Mouse (Mus musculus): ENCODE results near the gene Ulk3.

The Ulk3 gene

DNA sequence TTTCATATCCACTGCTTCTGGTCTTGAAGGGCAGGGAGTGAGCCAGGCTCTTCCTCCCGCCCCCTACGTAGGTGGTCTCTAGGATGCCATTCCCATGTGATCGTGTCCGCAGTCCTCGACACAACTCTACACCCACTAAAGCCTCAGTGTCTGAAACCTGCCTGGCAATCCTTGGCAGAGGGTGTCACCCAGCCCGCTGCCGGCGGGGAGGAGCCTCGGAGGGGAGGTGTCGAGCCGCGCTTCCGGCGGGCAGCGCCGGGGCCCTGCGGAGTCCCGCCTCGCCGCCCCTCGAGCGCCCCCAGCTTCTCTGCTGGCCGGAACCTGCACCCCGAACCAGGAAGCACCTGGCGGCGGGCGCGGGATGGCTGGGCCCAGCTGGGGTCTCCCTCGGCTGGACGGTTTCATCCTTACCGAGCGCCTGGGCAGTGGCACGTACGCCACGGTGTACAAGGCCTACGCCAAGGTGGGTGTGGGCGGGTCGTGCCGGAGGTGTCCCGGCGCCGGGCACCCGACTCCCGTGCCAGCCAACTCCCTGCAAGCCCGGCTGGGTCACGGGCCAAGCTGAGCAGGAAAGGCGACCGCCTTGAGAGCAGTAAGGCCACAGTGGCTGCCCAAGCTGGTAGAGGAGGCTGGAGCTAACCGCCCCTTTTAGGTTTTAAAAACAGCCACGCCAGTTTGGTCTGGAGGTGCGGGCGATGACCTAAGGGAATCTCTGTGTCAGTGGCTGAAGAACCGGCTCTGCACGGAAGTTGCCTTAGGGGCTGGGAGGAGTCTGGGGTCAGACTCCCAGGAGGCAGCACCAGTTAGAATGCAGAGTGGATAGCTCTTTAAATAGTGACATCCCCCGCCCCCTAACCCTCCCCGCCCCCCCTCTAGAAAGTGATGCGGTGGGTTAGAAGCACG, at the start of gene Ulk3:
TSS of gene Ulk3 (plus strand) at position 229 of the 903 bp plus-strand sequence.
- DNase-seq (ENCODE audit: low spot score), result peak; percentile 77

- DNase-seq (ENCODE audit: low spot score), result no peak
Observed at GRCm38 (mm10) chr9:57539550-57539949, 49.7 kb upstream of the Ulk3 start.

- peak; percentile 87 for DNase-seq (ENCODE audit: low spot score)
Observed at GRCm38 (mm10) chr9:57541312-57541711, 47.9 kb upstream of the Ulk3 start.

DNA sequence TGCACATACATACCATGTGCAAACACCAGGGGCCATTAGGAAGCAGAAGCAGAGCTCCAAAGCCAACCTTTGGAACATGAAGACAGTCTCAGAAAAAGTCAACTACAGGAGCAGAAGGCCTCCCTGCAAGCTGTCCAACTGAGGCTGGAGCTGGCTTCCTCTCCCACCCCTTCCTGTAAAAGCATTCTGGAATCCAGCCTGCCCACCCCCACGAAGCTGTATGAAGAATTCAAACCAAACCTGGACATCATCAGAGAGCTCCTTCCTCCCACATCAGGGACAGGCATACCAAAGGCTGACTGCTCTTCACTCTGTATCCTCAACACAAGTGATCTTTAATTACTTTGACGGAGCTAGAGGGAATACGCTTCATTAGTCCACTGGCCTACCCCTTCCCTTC, 45.3 kb upstream of the Ulk3 start:
- DNase-seq (ENCODE audit: low spot score), result no peak

DNA sequence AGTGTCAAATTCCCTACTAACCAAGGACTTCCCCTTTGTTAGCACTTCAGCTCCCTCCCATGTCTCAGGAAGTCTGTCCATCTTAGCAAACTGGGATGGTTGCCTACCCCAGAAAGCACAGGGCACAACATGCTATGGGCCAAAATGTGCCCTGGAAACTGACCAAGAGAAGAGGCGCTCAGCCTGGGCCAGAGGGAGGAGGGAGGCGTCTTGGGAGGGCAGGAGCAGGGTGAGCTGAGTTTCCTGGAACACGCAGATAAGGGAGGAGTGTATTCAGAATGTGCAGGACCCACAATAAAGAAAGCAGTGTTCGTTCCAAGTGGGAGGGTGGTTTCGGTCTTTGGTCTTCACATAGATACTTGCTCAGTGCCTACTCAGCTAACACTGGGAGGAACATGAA, 42.0 kb upstream of the Ulk3 start:
- DNase-seq (ENCODE audit: low spot score), result no peak

- DNase-seq (ENCODE audit: low spot score), result no peak
Observed at GRCm38 (mm10) chr9:57547869-57548268, 41.4 kb upstream of the Ulk3 start.

GRCm38 (mm10) chr9:57549186-57549585, 40.1 kb upstream of the Ulk3 start:
- no peak for DNase-seq (ENCODE audit: low spot score)

GRCm38 (mm10) chr9:57550126-57550862, 39.0 kb upstream of the Ulk3 start:
- DNase-seq (ENCODE audit: low spot score), result no peak

GRCm38 (mm10) chr9:57552139-57552887, 36.9 kb upstream of the Ulk3 start, which contains the start of gene Mpi:
Gene Mpi, minus strand, starts transcription at chr9:57552763.
- DNase-seq (ENCODE audit: low spot score), result peak; percentile 80

- no peak for DNase-seq (ENCODE audit: low spot score)
Observed at GRCm38 (mm10) chr9:57553119-57553518, 36.1 kb upstream of the Ulk3 start.

GRCm38 (mm10) chr9:57554753-57555152, 34.5 kb upstream of the Ulk3 start:
- DNase-seq (ENCODE audit: low spot score), result no peak

GRCm38 (mm10) chr9:57557215-57557614, 32.0 kb upstream of the Ulk3 start:
- no peak for DNase-seq (ENCODE audit: low spot score)

GRCm38 (mm10) chr9:57558625-57559024, 30.6 kb upstream of the Ulk3 start:
- no peak for DNase-seq (ENCODE audit: low spot score)

DNA sequence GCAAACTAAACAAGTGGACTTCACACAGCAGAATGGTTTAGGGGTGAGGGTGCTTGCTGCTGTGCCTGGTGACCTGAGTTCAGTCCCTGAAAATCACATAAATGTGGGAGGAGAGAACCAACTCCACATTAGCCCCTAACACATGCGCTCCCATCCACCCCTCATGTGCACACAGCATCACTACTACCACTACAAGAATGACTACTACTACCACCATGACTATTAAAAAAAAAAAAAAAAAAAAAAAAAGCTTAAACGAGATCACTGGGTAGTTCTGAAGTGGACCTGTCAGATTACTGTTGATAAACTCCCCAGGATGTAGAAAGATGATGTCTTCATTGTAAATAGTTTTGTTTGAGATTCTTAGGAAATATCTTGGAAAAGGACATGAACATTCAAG, 29.7 kb upstream of the Ulk3 start:
- DNase-seq (ENCODE audit: low spot score), result no peak

DNA sequence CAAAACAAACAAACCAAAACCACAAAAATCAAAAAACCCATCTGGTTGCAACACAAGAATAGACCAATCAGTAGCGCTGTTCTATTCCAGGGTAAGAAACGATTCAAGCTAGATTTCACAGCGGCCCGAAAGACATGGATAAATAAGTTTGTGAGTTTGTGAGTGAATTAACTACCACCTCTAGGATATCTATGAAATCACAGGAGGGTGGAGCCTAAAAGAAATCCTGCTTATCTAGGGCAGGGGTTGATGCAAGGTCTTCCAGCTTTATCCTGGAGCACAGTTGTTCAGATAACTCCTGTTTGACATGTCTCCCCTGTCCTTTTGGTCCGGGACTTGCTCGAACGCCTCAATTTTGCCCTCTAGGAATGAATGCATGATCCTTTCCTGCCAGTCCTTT, 29.0 kb upstream of the Ulk3 start:
- DNase-seq (ENCODE audit: low spot score), result peak; percentile 25

- DNase-seq (ENCODE audit: low spot score), result peak; percentile 96
Observed at GRCm38 (mm10) chr9:57560861-57561710, 28.2 kb upstream of the Ulk3 start, which contains the start of gene Scamp2. Gene Scamp2, plus strand, starts transcription at chr9:57560943.

DNA sequence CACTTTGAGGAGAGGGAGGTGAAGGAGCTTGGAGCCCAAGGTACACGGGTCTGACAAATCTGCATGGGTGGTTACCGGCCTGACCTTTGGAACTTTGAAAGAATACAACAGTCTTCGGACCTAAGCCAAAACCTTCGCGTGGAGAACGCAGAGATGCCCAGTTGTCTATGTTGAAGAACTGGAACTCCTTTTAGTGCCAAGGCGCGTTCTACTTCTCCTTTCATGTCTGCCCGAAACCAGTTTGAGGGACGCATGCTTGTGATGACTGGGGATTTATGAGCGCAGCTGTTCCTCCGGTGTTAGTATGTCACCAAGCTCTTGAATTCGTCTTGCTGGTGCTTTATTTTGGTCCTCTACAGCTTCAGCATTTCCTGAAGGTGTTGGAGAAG, 27.5 kb upstream of the Ulk3 start:
- DNase-seq (ENCODE audit: low spot score), result no peak

DNA sequence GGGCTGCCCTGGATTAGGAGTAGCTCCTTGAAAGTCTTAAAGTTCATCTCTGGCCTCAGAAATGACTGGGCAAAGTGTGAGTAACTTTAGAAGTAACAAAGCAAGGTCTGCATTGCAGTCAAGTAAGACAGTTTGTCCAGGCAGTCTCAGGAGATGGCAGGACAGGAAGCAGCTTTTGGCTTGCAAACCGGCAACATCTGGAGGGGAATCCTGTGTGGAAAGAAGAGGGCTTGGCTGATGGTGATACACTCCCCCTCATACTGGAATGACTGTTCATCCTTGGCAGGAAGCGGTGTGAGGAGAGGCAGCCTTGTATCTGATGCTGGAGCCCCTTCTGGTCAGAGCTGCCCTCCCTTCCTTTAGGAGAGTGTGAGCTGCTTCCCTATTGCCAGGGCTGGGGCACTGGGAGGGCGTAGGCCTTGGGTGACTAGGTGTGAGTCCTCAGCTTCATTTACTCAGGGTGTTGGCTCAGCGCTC, 26.3 kb upstream of the Ulk3 start:
- no peak for DNase-seq (ENCODE audit: low spot score)

DNA sequence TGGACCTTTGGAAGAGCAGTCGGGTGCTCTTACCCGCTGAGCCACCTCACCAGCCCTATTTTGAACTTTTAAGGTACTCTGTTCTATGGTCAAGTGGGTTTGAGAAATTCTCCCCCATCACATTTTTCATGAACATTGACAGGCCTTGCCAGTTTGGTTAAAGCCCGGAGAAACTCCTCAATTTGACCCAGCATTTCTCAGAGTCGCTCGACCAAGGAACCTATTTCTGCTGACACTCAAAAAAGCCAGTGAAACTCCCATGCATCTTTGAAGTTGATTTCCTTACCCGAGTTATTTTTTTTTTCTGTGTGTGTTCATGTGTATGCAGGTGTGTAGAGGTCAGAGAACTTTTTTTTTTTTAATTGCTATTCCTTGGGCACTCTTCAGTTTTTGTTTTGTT, 24.6 kb upstream of the Ulk3 start:
- no peak for DNase-seq (ENCODE audit: low spot score)

DNA sequence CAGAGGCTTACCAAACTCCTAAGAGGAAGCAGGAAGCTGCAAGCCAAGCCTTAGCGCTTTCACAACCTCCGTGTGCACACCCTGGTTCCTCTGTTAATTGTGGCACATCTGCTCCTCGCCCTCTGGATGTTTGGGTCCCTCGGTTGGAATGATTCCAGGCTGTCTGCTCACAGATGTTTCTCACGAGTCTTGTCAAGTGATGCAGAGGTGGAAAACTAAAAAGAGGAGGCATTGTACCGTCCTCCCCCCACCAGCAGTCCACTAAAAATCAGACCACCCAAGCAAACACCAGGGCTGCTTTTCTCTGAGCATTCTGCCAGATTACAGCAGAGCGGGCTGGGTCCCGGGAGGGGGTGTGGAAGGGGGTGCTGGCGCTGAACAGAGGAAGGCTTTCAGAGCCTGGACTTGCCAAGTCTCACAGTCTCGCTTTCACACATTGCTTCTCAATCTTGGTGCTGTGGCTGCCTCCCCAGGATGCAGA, 23.5 kb upstream of the Ulk3 start:
- DNase-seq (ENCODE audit: low spot score), result no peak

- no peak for DNase-seq (ENCODE audit: low spot score)
Observed at GRCm38 (mm10) chr9:57566846-57567245, 22.4 kb upstream of the Ulk3 start.

All from retina, embryonic 14.5 days (tissue).